Mouse (Mus musculus) spleen, adult 2 months (tissue): ENCODE measurements around the gene Armcx1.
"Not testable (repeated sequence)": the region's sequence is repeated elsewhere in the genome, so short reads cannot be mapped to it uniquely, and the experiment has no call there.

Experiments
- CTCF ChIP-seq: fragments of 200-500 bp; IDR thresholded peaks from 2 replicates; pipeline ENCODE4 v1.5.1; 2011; ENCODE audit warnings: mild to moderate bottlenecking, inconsistent platforms; ENCODE audit not compliant: insufficient read depth, insufficient read length, insufficient replicate concordance; ENCODE audit errors: extremely low read depth
- POLR2A ChIP-seq: fragments of 200-500 bp; IDR thresholded peaks from 2 replicates; pipeline ENCODE4 v1.6.1; 2011; ENCODE audit warnings: low read depth, low read length, inconsistent platforms

GRCm38 (mm10) chrX:134763428-134764198 is 45.9 kb downstream of the Armcx1 start:
- not testable (repeated sequence) for TF ChIP-seq CTCF, POLR2A
